16 mouse cellular contexts compared by ENCODE assay signal in the genomic region with DNA sequence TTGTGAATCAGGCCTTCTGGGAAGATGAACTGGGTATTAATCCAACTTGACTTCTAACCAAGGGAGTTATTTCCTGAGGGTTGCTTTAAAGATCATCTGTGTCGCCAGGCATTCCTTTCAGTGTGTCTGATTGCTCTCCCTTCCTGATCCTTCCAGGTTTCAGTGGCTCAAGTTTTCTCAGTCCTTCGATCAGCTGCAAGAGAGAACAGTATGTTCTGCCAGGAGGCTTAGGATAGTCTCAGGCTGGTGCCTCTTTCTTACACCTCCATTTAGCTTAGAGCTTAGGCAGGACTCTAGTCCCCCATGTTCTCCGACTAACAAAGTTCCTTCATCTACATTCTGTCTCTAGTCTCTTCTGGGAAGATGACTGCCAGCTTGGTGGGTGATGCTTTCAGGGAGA.
"Had no signal": no experiment of that assay in that cellular context is flagged by ENCODE, and none has a peak within 500 bp of the region (broad histone marks: within the 10 kb centered on the region; RNA-seq: fewer than 3 reads in every experiment).

No protein-coding gene starts in this region.

- H3K4me2 ChIP-seq: liver, embryonic 11.5 days; liver, embryonic 15.5 days; lung, embryonic 14.5 days; neural tube, embryonic 13.5 days had no signal

- H3K4me1 ChIP-seq: liver, embryonic 15.5 days; midbrain, embryonic 10.5 days; neural tube, embryonic 13.5 days had no signal

- H3K27ac ChIP-seq: left cerebral cortex, adult 2 months; limb, embryonic 10.5 days; liver, embryonic 15.5 days; midbrain, embryonic 10.5 days; neural tube, embryonic 13.5 days; stomach, postnatal 0 days had no signal

- H3K27me3 ChIP-seq: liver, embryonic 15.5 days; neural tube, embryonic 13.5 days had no signal

- DNase-seq: kidney, postnatal 25 days; lung, embryonic 14.5 days; lung, postnatal 10 days; lung, postnatal 4 days; midbrain, embryonic 14.5 days; right cerebral cortex, adult 18-20 months; right cerebral cortex, postnatal 25 days; thymus, adult 2 months; thymus, postnatal 25 days had no signal

- H3K4me3 ChIP-seq: left cerebral cortex, adult 2 months; limb, embryonic 10.5 days; liver, embryonic 15.5 days; midbrain, embryonic 10.5 days; neural tube, embryonic 13.5 days had no signal

- H3K9ac ChIP-seq: liver, embryonic 15.5 days; lung, embryonic 14.5 days; neural tube, embryonic 13.5 days had no signal

- H3K9me3 ChIP-seq: limb, embryonic 10.5 days; liver, embryonic 15.5 days had no signal

- H3K36me3 ChIP-seq: limb, embryonic 10.5 days; liver, embryonic 15.5 days; midbrain, embryonic 10.5 days; neural tube, embryonic 13.5 days had no signal
